Mouse (Mus musculus) liver, postnatal 0 days (tissue): ENCODE data around the gene Iqgap1.

Experiments used
- CTCF ChIP-seq: sonication (generic); IDR thresholded peaks from 2 replicates; pipeline ENCODE4 v1.5.1; 2016; ENCODE audit warnings: antibody characterized with exemption, low read depth
- EP300 ChIP-seq: IDR thresholded peaks from 2 replicates; pipeline ENCODE4 v1.6.1; 2016; ENCODE audit warnings: antibody characterized with exemption, low read depth, mild to moderate bottlenecking

DNA sequence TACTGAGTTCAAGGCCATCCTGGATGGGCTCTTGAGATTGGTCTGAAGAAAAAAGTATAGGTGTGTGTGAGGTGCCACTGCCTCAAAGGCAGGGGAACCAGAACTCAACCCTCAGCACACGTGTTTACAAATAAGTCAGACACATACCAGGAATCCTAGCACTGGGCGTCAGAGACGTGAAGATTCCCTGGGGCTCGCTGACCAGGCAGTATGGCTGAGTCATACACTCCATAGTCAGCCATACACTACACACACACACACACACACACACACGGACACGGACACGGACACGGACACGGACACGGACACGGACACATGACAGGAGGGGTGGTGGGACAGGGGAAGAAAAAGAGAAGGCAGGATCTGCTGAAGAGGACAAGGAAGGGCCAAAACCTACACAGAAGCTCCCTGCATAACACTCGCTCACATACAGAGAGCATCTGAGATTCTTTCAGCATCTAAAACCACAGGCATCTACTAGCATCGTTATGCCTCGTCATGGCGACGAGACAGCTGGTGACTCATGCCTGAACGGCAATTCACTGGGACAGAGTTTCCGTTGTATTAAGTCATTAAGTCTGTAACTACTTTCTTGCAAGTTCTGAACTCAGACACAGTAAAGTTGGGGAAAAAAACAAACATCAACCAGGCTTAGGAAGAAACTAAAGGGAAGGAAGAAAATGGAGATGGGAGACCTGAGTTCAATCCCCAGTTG, 2.5 kb upstream of the Iqgap1 start:
- TF ChIP-seq CTCF = no peak
- TF ChIP-seq EP300 = no peak
